Mouse (Mus musculus) megakaryocyte, embryonic 14.5 days (primary cell): ENCODE results near the gene Zfp367. TPM values are rescaled to one million over a fixed set of nuclear protein-coding genes. Genes with fewer than 3 reads are reported as not detected.

Experiments
- H3K27me3 ChIP-seq: replicated peaks from 2 replicates; pipeline ENCODE3; 2012; ENCODE audit warnings: inconsistent platforms
- H3K36me3 ChIP-seq: replicated peaks from 2 replicates; pipeline ENCODE3; 2012; ENCODE audit warnings: low read length, inconsistent platforms, mixed read lengths
- H3K4me1 ChIP-seq: 2 replicates; pipeline ENCODE4 v1.6.1; 2012; ENCODE audit warnings: inconsistent platforms
- H3K4me3 ChIP-seq: replicated peaks from 2 replicates; pipeline ENCODE3; 2012; ENCODE audit warnings: moderate library complexity, mild to moderate bottlenecking, inconsistent platforms
- H3K9me3 ChIP-seq: 2 replicates; pipeline ENCODE4 v1.6.1; 2012; ENCODE audit warnings: inconsistent platforms
- FLI1 ChIP-seq: IDR thresholded peaks from 2 replicates; pipeline ENCODE4 v1.6.1; 2012; ENCODE audit warnings: low read length, inconsistent platforms, mixed read lengths
- GATA1 ChIP-seq: IDR thresholded peaks from 3 replicates; pipeline ENCODE4 v1.6.1; 2012; ENCODE audit warnings: mixed read lengths, low read length, inconsistent platforms, borderline replicate concordance
- polyA plus RNA-seq: library from polyadenylated mRNA; stranded (reverse); fragments of >175 nt; gene quantifications from 2 replicates; pipeline ENCODE4 v1.2.3, GENCODE M21; 2012; ENCODE audit warnings: low replicate concordance; ENCODE audit not compliant: insufficient read depth

Zfp367 gene
- polyA plus RNA-seq, 1 experiment: 2.1 TPM

GRCm38 (mm10) chr13:64126316-64126715, 26.7 kb downstream of the Zfp367 start:
- TF ChIP-seq GATA1: no peak
- TF ChIP-seq FLI1: no peak
- H3K9me3 ChIP-seq: no peaks in the 10 kb centered on the region
- peaks cover 1% of the 10 kb centered on the region for H3K36me3 ChIP-seq
- H3K4me3 ChIP-seq: no peak overlapping the region
- no peaks in the 10 kb centered on the region for H3K27me3 ChIP-seq
- H3K4me1 ChIP-seq: peaks cover 22% of the 10 kb centered on the region

DNA sequence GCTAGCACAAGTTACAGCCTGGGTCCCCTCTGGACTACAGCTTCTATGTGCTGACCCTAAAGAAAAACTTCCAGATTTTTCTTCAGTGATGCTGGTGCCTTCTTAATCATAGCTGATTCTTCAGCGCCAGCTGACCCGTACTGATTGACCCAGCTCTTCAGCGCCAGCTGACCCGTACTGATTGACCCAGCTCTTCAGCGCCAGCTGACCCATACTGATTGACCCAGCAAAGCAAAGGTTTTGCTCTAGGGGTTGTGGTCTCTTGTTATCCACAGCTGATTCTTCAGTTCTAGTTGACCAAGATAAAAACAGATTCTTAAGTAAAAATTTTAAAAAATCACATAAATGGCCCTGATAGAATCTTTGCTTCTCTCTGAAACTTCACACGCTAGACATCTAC, 28.1 kb downstream of the Zfp367 start:
- TF ChIP-seq FLI1 (no peak), GATA1 (no peak)
- H3K27me3 ChIP-seq: no peaks in the 10 kb centered on the region

GRCm38 (mm10) chr13:64123491-64124188, 29.4 kb downstream of the Zfp367 start:
- Histone ChIP-seq H3K27me3 (no peaks in the 10 kb centered on the region), H3K4me1 (peaks cover 12% of the 10 kb centered on the region), H3K4me3 (no peak overlapping the region), H3K36me3 (peaks cover under 1% of the 10 kb centered on the region), H3K9me3 (no peaks in the 10 kb centered on the region)
- TF ChIP-seq FLI1 (no peak), GATA1 (no peak)

More for the DNA sequence above, 28.1 kb downstream of the Zfp367 start:
- H3K36me3 ChIP-seq: no peaks in the 10 kb centered on the region
- peaks cover 23% of the 10 kb centered on the region for H3K4me1 ChIP-seq
- no peaks in the 10 kb centered on the region for H3K9me3 ChIP-seq
- no peak overlapping the region for H3K4me3 ChIP-seq

GRCm38 (mm10) chr13:64120760-64121159, 32.2 kb downstream of the Zfp367 start:
- TF ChIP-seq GATA1: no peak
- no peak for TF ChIP-seq FLI1
- Histone ChIP-seq H3K4me3 (no peak overlapping the region), H3K4me1 (peaks cover 25% of the 10 kb centered on the region), H3K27me3 (no peaks in the 10 kb centered on the region), H3K9me3 (no peaks in the 10 kb centered on the region), H3K36me3 (peaks cover 11% of the 10 kb centered on the region)

DNA sequence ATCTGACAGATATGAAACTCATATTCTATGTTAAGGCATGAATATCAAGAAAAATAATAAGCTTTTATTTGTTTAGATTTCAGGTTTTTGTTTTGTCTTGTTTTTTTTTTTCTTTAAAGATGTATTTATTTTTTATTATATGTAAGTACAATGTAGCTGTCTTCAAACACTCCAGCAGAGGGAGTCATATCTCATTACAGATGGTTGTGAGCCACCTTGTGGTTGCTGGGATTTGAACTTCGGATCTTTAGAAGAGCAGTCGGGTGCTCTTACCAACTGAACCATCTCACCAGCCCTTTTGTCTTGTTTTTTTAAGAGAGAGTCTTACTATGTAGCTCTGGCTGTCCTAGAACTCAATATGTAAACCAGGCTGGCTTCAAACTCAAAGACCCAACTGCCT, 35.6 kb downstream of the Zfp367 start:
- Histone ChIP-seq H3K36me3 (peaks cover 19% of the 10 kb centered on the region), H3K27me3 (no peaks in the 10 kb centered on the region), H3K4me3 (no peak overlapping the region), H3K9me3 (no peaks in the 10 kb centered on the region), H3K4me1 (peaks cover 20% of the 10 kb centered on the region)
- TF ChIP-seq GATA1: no peak
- TF ChIP-seq FLI1: no peak

- no peak for TF ChIP-seq GATA1
- TF ChIP-seq FLI1: no peak
- Histone ChIP-seq H3K4me3 (no peak overlapping the region), H3K27me3 (no peaks in the 10 kb centered on the region), H3K4me1 (peaks cover 17% of the 10 kb centered on the region), H3K9me3 (no peaks in the 10 kb centered on the region), H3K36me3 (peaks cover 37% of the 10 kb centered on the region)
Observed at GRCm38 (mm10) chr13:64110421-64110820, 42.6 kb downstream of the Zfp367 start.

DNA sequence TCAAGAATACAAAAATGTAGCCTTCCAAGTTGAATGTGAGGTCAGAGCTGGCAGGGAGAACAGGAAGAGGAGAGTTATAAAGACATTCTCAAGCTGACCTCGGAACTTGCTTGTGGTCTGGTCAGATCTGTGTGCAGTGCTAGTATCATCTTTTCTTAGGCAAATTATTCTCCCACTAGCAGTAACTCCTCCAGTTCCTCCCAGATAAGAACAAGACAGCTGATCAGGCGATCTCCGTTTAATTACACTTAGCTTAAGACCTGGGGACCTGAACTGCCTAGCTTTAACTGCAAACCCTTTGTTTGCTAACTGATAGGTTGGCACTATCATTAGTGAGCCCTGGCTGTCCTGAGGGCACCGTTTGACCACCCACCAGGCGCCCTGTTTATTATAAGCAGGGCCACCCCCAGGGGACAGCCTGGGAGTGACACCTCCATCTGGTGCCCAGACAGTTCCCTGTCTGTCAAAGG, 44.6 kb downstream of the Zfp367 start:
- Histone ChIP-seq H3K36me3 (peaks cover 48% of the 10 kb centered on the region), H3K27me3 (no peaks in the 10 kb centered on the region), H3K4me3 (no peak overlapping the region), H3K9me3 (no peaks in the 10 kb centered on the region), H3K4me1 (peaks cover 17% of the 10 kb centered on the region)
- TF ChIP-seq FLI1 (no peak), GATA1 (no peak)

DNA sequence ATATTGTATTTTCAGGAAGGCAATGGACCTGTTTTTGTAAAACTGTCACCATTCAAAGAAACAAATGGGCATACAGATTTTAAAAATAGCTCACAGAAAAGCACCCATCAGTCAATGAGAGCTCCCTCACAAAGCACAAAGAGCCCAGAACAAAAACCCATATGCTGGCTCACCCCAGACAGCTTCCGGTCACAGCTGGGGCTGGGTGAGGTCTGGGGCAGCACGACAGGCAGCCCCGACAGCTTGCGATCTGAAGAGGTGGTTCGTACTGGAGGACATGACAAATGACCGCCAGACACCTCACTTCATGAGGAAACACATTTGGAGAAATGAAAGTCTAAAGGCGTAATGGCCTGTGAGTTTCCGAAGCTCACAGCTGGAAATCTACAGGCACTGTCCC, 45.5 kb downstream of the Zfp367 start:
- H3K4me3 ChIP-seq: no peak overlapping the region
- no peaks in the 10 kb centered on the region for H3K9me3 ChIP-seq
- no peaks in the 10 kb centered on the region for H3K27me3 ChIP-seq
- peaks cover 17% of the 10 kb centered on the region for H3K4me1 ChIP-seq
- TF ChIP-seq FLI1 (no peak), GATA1 (no peak)
- peaks cover 41% of the 10 kb centered on the region for H3K36me3 ChIP-seq

- Histone ChIP-seq H3K36me3 (peaks cover 39% of the 10 kb centered on the region), H3K4me3 (no peak overlapping the region), H3K27me3 (no peaks in the 10 kb centered on the region), H3K4me1 (peaks cover 17% of the 10 kb centered on the region), H3K9me3 (no peaks in the 10 kb centered on the region)
- TF ChIP-seq FLI1: no peak
- TF ChIP-seq GATA1: no peak
Observed at GRCm38 (mm10) chr13:64107105-64107504, 45.9 kb downstream of the Zfp367 start.

- no peak for TF ChIP-seq FLI1
- no peaks in the 10 kb centered on the region for H3K9me3 ChIP-seq
- peaks cover 41% of the 10 kb centered on the region for H3K36me3 ChIP-seq
- H3K27me3 ChIP-seq: no peaks in the 10 kb centered on the region
- H3K4me3 ChIP-seq: no peak overlapping the region
- peaks cover 17% of the 10 kb centered on the region for H3K4me1 ChIP-seq
Observed at GRCm38 (mm10) chr13:64105690-64106089, 47.3 kb downstream of the Zfp367 start.
